Mouse (Mus musculus) brain, embryonic 14.5 days (tissue): Measurements from ENCODE around the gene Abca12. TPM values are rescaled to one million over a fixed set of nuclear protein-coding genes. Genes with fewer than 3 reads are reported as not detected.

Experiments used
- DNase-seq: peaks from one replicate; pipeline ENCODE4 v3.0.0-alpha.2; 2011; ENCODE audit warnings: low read depth
- CTCF ChIP-seq: fragments of 200-500 bp; IDR thresholded peaks from 2 replicates; pipeline ENCODE4 v1.5.1; 2012; ENCODE audit warnings: inconsistent platforms, mild to moderate bottlenecking, moderate library complexity, borderline replicate concordance; ENCODE audit not compliant: insufficient read depth, insufficient read length; ENCODE audit errors: extremely low read depth
- POLR2A ChIP-seq: fragments of 200-500 bp; IDR thresholded peaks from 2 replicates; pipeline ENCODE4 v1.6.1; 2012; ENCODE audit warnings: mild to moderate bottlenecking, inconsistent platforms, borderline replicate concordance; ENCODE audit not compliant: poor library complexity, insufficient read depth, insufficient read length, severe bottlenecking; ENCODE audit errors: extremely low read depth
- polyA plus RNA-seq: library from polyadenylated mRNA; depleted of rRNA; stranded (reverse); fragments of >200 nt; gene quantifications from 2 replicates; pipeline ENCODE4 v1.2.3, GENCODE M21; 2012

Abca12 gene
- polyA plus RNA-seq, 1 experiment: 0.10 TPM

- TF ChIP-seq CTCF: no peak
- peak; percentile 44 for DNase-seq
Observed at GRCm38 (mm10) chr1:71306196-71306595, 108.5 kb downstream of the Abca12 start.

GRCm38 (mm10) chr1:71304588-71304987 lies 110.1 kb downstream of the Abca12 start:
- TF ChIP-seq CTCF: no peak
- no peak for TF ChIP-seq POLR2A
- DNase-seq: no peak

GRCm38 (mm10) chr1:71297021-71297420 lies 117.7 kb downstream of the Abca12 start:
- TF ChIP-seq POLR2A (no peak), CTCF (no peak)
- DNase-seq: peak; percentile 30

- no peak for TF ChIP-seq CTCF
- TF ChIP-seq POLR2A: no peak
- DNase-seq: peak; percentile 70
Observed at GRCm38 (mm10) chr1:71296585-71296984, 118.1 kb downstream of the Abca12 start.

GRCm38 (mm10) chr1:71291917-71292316 lies 122.8 kb downstream of the Abca12 start:
- TF ChIP-seq POLR2A (no peak), CTCF (no peak)
- DNase-seq: peak; percentile 74

GRCm38 (mm10) chr1:71289511-71289910 lies 125.2 kb downstream of the Abca12 start:
- TF ChIP-seq CTCF: peak; percentile 77; the same call in 1 of the 2 replicates
- no peak for TF ChIP-seq POLR2A
- peak; percentile 71 for DNase-seq

- TF ChIP-seq CTCF: no peak
- TF ChIP-seq POLR2A: no peak
- DNase-seq: peak; percentile 47
Observed at GRCm38 (mm10) chr1:71276940-71277339, 137.8 kb downstream of the Abca12 start.

- TF ChIP-seq POLR2A: no peak
- TF ChIP-seq CTCF: no peak
Observed at GRCm38 (mm10) chr1:71272550-71272949, 142.2 kb downstream of the Abca12 start.

GRCm38 (mm10) chr1:71272077-71272476 lies 142.6 kb downstream of the Abca12 start:
- no peak for DNase-seq

More at GRCm38 (mm10) chr1:71272550-71272949, 142.2 kb downstream of the Abca12 start:
- DNase-seq: no peak

GRCm38 (mm10) chr1:71270083-71270482 lies 144.6 kb downstream of the Abca12 start:
- no peak for DNase-seq
- no peak for TF ChIP-seq POLR2A
- TF ChIP-seq CTCF: no peak

More at GRCm38 (mm10) chr1:71272077-71272476, 142.6 kb downstream of the Abca12 start:
- no peak for TF ChIP-seq CTCF
- TF ChIP-seq POLR2A: no peak

- DNase-seq: peak; percentile 54
- no peak for TF ChIP-seq CTCF
- TF ChIP-seq POLR2A: no peak
Observed at GRCm38 (mm10) chr1:71266630-71267029, 148.1 kb downstream of the Abca12 start.

- DNase-seq: no peak
- TF ChIP-seq POLR2A: no peak
- no peak for TF ChIP-seq CTCF
Observed at GRCm38 (mm10) chr1:71263532-71263931, 151.2 kb downstream of the Abca12 start.
